Mouse (Mus musculus): Measurements from ENCODE around the gene Amacr. TPM values are rescaled to one million over a fixed set of nuclear protein-coding genes. Genes with fewer than 3 reads are reported as not detected.

Amacr gene
- polyA plus RNA-seq, 1 experiment = 5.6 TPM

DNA sequence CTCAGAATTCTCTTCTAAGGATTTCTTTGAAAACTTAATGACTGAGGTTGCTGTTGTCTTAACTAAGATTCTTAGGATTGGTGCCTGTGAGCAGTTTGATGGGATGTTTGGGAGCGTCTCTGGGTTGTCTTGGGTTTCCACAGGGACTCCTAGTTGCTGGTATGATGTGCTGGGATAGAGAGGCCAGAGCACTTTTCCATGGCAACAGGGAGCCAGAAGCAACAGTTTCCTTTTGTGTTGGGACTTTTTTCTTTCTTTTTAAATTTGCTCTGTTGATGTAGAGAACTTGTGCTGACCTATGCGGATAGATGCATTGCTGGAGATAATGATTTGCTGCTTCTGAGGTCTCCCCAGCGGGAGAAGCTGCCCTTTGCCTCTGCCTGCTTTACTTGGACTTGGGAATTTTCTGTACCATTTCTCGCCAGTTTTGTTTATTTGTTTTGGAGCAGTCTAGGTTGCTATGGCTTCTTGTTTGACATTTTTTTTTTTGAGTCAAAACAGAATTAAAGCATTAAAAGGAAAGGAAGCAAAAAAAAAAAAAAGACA lies 28.7 kb upstream of the Amacr start:
- H3K4me3 ChIP-seq (ENCODE audit: control insufficient read depth, insufficient read depth, low read length) = no peak overlapping the region
- DNase-seq = no peak
- H3K27ac ChIP-seq (ENCODE audit: control insufficient read depth, insufficient read depth, low read length) = no peak overlapping the region
- TF ChIP-seq POLR2A (IDR thresholded peaks at IDR 0.05; ENCODE audit: control insufficient read depth, extremely low read depth, insufficient read depth, low read length, poor library complexity) (no peak), CTCF (IDR thresholded peaks at IDR 0.05; ENCODE audit: borderline replicate concordance, control insufficient read depth, extremely low read depth, insufficient read depth, low read length, poor library complexity) (no peak)
- no peaks in the 10 kb centered on the region for H3K36me3 ChIP-seq (ENCODE audit: control insufficient read depth, insufficient read depth, low read length)
- H3K4me1 ChIP-seq (replicated peaks; ENCODE audit: control insufficient read depth, insufficient read depth, low read length) = no peaks in the 10 kb centered on the region
- 52% methylated on average over 4 of the region's 4 CpGs for WGBS
- no peaks in the 10 kb centered on the region for H3K27me3 ChIP-seq (ENCODE audit: control insufficient read depth, insufficient read depth, low read length)

DNA sequence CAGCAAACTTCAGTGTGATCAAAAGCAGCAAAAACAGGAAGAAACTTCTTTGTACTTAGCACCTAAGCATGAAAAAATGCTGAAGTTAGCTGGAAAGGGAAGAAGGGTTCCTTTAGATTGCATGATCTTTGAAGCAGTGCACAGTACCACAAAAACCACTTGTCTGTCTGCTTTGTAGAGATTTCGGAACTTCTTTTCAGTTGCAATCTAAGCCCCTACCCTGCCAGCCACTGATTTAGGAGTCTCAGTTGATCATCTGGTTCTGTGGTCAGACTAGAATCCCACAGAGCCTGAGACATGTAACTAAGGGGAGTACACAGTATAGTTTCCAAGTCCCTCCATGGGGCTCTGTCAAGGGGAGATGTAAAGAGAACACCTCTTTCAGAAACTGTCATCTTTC lies 28.1 kb upstream of the Amacr start:
- Histone ChIP-seq H3K4me1 (replicated peaks; ENCODE audit: control insufficient read depth, insufficient read depth, low read length) (no peaks in the 10 kb centered on the region), H3K27me3 (ENCODE audit: control insufficient read depth, insufficient read depth, low read length) (no peaks in the 10 kb centered on the region), H3K36me3 (ENCODE audit: control insufficient read depth, insufficient read depth, low read length) (no peaks in the 10 kb centered on the region), H3K4me3 (ENCODE audit: control insufficient read depth, insufficient read depth, low read length) (no peak overlapping the region), H3K27ac (ENCODE audit: control insufficient read depth, insufficient read depth, low read length) (no peak overlapping the region)
- no peak for DNase-seq
- TF ChIP-seq POLR2A (IDR thresholded peaks at IDR 0.05; ENCODE audit: control insufficient read depth, extremely low read depth, insufficient read depth, low read length, poor library complexity) (no peak), CTCF (IDR thresholded peaks at IDR 0.05; ENCODE audit: borderline replicate concordance, control insufficient read depth, extremely low read depth, insufficient read depth, low read length, poor library complexity) (no peak)
- whole genome bisulfite sequencing = 3% methylated on average over 1 of the region's 1 CpGs

DNA sequence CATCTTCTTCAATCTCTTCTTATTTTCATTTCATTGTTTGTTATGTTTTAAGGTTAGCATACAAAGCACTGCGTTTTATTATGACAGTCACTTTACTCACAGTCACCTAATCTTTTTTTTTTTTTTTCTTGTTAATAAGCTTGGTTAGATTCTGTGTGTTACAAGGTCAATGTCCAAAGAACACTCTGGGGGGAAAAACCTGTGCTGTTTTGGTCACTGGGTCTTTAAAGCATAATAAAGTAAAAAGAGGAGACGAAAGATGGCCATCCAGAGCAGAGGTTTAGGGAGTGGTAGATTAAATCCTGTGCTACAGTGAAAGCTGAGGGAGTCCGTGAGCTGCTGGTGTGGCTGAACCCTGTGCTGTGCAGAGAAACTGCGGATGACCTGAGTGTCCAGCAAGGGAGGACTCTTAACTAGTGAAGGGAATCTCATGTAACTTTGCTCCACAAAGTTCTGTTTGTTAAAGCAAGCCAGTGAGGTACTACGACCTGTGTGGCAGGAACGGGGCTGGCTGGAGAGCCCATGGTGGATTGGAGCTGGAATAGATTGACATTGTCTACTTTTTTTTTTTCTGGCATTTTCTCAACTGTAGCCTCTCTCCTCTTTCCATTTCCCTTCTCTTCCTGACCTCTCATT lies 27.1 kb upstream of the Amacr start:
- 89% methylated on average over 6 of the region's 6 CpGs for WGBS
- TF ChIP-seq CTCF (IDR thresholded peaks at IDR 0.05; ENCODE audit: borderline replicate concordance, control insufficient read depth, extremely low read depth, insufficient read depth, low read length, poor library complexity) (no peak), POLR2A (IDR thresholded peaks at IDR 0.05; ENCODE audit: control insufficient read depth, extremely low read depth, insufficient read depth, low read length, poor library complexity) (no peak)
- DNase-seq = no peak

DNA sequence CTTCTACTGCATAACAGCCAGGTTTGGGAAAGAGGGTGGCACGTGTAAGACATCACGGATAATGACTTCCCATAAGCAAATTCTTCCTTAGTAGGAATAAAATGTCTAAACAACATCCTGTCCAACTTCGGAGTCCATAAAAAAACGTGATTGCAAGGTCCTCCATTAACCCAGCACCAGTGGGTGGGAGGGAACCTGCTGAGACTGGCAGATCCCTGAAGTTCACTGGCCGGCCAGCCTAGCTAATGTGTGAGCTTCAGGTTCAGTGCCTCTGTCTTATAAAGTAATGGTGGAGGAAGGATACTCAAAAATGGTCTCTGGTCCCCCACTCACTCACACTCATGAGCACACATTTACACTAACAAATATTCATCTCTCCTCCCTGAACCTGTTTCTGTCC lies 26.4 kb upstream of the Amacr start:
- TF ChIP-seq CTCF (IDR thresholded peaks at IDR 0.05; ENCODE audit: borderline replicate concordance, control insufficient read depth, extremely low read depth, insufficient read depth, low read length, poor library complexity) (no peak), POLR2A (IDR thresholded peaks at IDR 0.05; ENCODE audit: control insufficient read depth, extremely low read depth, insufficient read depth, low read length, poor library complexity) (no peak)
- Histone ChIP-seq H3K4me3 (ENCODE audit: control insufficient read depth, insufficient read depth, low read length) (no peak overlapping the region), H3K27ac (ENCODE audit: control insufficient read depth, insufficient read depth, low read length) (no peak overlapping the region), H3K27me3 (ENCODE audit: control insufficient read depth, insufficient read depth, low read length) (no peaks in the 10 kb centered on the region), H3K36me3 (ENCODE audit: control insufficient read depth, insufficient read depth, low read length) (no peaks in the 10 kb centered on the region), H3K4me1 (replicated peaks; ENCODE audit: control insufficient read depth, insufficient read depth, low read length) (no peaks in the 10 kb centered on the region)
- 41% methylated on average over 5 of the region's 5 CpGs for WGBS
- DNase-seq = no peak

More for the DNA sequence above, 27.1 kb upstream of the Amacr start:
- no peaks in the 10 kb centered on the region for H3K27me3 ChIP-seq (ENCODE audit: control insufficient read depth, insufficient read depth, low read length)
- H3K27ac ChIP-seq (ENCODE audit: control insufficient read depth, insufficient read depth, low read length) = no peak overlapping the region
- H3K4me3 ChIP-seq (ENCODE audit: control insufficient read depth, insufficient read depth, low read length) = no peak overlapping the region
- no peaks in the 10 kb centered on the region for H3K4me1 ChIP-seq (replicated peaks; ENCODE audit: control insufficient read depth, insufficient read depth, low read length)
- H3K36me3 ChIP-seq (ENCODE audit: control insufficient read depth, insufficient read depth, low read length) = no peaks in the 10 kb centered on the region

DNA sequence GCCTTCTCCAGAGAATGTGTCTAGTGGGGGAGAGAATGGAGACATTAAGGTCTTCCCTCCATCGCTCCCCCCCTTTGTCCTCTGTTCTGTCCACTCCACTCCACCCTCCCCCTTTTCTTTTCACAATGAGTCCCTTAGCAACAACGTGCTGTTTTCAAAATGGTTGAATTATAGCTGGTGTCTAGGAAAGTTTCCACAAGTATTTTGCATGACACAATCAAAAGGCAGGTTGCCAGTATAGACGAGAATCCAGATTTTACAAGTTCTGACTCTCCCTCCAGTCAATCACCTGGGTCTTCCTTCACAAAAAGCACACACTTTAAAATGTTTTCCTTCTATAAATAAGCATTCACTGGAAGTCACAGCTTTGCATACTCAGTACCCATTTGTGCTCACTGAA lies 24.9 kb upstream of the Amacr start:
- 74% methylated on average over 3 of the region's 3 CpGs for WGBS
- DNase-seq = no peak
- H3K4me3 ChIP-seq (ENCODE audit: control insufficient read depth, insufficient read depth, low read length) = no peak overlapping the region
- no peak overlapping the region for H3K27ac ChIP-seq (ENCODE audit: control insufficient read depth, insufficient read depth, low read length)
- H3K27me3 ChIP-seq (ENCODE audit: control insufficient read depth, insufficient read depth, low read length) = no peaks in the 10 kb centered on the region
- TF ChIP-seq POLR2A (IDR thresholded peaks at IDR 0.05; ENCODE audit: control insufficient read depth, extremely low read depth, insufficient read depth, low read length, poor library complexity) (no peak), CTCF (IDR thresholded peaks at IDR 0.05; ENCODE audit: borderline replicate concordance, control insufficient read depth, extremely low read depth, insufficient read depth, low read length, poor library complexity) (no peak)
- H3K36me3 ChIP-seq (ENCODE audit: control insufficient read depth, insufficient read depth, low read length) = no peaks in the 10 kb centered on the region
- no peaks in the 10 kb centered on the region for H3K4me1 ChIP-seq (replicated peaks; ENCODE audit: control insufficient read depth, insufficient read depth, low read length)

DNA sequence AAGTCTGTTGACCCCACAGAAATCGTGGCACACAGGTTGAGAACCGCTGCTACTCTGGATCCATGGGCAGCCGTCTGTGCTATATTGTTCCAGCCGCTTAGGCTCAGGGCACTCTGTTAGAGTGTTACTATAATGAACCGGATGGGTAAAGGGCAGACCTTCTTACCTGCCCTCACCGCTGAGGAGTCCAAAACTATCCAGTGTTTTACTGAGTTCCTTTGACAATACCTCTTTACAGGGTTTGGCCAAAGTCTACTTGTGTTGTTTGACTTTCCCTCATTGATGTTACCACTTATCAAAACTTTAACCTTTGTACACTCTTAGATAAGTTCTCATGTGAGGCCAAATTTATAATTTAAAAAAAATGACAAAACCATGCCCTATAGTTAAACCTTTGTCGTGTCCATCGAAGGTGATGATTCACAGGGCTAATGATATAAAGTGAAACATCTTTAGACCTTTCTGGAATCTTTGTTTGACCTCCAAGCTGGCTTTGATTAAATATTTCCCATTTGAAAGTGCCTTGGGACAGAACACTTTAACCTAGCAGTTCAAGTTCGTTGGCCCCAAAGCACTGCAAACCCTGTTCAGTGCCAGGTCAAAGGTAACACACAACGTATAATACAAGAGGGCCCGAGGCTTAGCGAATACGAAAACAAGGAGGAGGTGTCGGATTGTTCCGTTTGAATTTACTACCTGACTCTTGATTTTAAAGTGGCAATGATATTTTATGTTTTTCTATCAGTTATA lies 22.1 kb upstream of the Amacr start:
- no peaks in the 10 kb centered on the region for H3K4me1 ChIP-seq (replicated peaks; ENCODE audit: control insufficient read depth, insufficient read depth, low read length)
- no peak overlapping the region for H3K27ac ChIP-seq (ENCODE audit: control insufficient read depth, insufficient read depth, low read length)
- DNase-seq = no peak
- H3K27me3 ChIP-seq (ENCODE audit: control insufficient read depth, insufficient read depth, low read length) = no peaks in the 10 kb centered on the region
- TF ChIP-seq CTCF (IDR thresholded peaks at IDR 0.05; ENCODE audit: borderline replicate concordance, control insufficient read depth, extremely low read depth, insufficient read depth, low read length, poor library complexity) (no peak), POLR2A (IDR thresholded peaks at IDR 0.05; ENCODE audit: control insufficient read depth, extremely low read depth, insufficient read depth, low read length, poor library complexity) (no peak)
- no peaks in the 10 kb centered on the region for H3K36me3 ChIP-seq (ENCODE audit: control insufficient read depth, insufficient read depth, low read length)
- 95% methylated on average over 15 of the region's 15 CpGs for WGBS
- H3K4me3 ChIP-seq (ENCODE audit: control insufficient read depth, insufficient read depth, low read length) = no peak overlapping the region

All from thymus, adult 2 months (tissue).